Mouse (Mus musculus) hindlimb bud, embryonic 11.5 days (tissue): ENCODE measurements around the gene Rrp7a.
A peak's percentile ranks its signal among the peaks of the same experiment; 100 is the strongest.
"Not testable (repeated sequence)": the region's sequence is repeated elsewhere in the genome, so short reads cannot be mapped to it uniquely, and the experiment has no call there.

Source experiments
- DNase-seq: peaks from one replicate; pipeline ENCODE4 v3.0.0-alpha.2; 2012; ENCODE audit warnings: low read depth, low spot score; ENCODE audit errors: extremely low spot score

Gene Rrp7a

DNA sequence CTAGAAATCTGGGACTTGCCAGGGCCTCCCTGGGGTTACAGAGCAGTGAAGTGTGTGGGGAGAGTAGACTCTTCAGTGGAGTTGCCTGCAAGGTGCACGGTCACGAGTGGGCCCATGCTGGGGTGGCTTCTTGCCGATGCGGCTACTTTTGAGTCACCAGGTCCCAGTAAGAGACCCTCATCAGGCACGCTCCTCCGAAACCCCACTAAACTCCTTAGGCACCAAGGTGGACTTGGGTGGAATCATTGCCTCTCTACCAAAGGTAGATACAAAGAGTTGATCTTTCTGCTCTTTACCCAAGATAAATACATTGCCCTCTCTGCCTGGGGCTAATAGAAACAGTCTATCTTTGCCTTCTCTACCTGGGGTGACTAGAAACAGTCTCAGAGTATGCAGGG is 35.1 kb upstream of the Rrp7a start:
- DNase-seq = no peak

DNA sequence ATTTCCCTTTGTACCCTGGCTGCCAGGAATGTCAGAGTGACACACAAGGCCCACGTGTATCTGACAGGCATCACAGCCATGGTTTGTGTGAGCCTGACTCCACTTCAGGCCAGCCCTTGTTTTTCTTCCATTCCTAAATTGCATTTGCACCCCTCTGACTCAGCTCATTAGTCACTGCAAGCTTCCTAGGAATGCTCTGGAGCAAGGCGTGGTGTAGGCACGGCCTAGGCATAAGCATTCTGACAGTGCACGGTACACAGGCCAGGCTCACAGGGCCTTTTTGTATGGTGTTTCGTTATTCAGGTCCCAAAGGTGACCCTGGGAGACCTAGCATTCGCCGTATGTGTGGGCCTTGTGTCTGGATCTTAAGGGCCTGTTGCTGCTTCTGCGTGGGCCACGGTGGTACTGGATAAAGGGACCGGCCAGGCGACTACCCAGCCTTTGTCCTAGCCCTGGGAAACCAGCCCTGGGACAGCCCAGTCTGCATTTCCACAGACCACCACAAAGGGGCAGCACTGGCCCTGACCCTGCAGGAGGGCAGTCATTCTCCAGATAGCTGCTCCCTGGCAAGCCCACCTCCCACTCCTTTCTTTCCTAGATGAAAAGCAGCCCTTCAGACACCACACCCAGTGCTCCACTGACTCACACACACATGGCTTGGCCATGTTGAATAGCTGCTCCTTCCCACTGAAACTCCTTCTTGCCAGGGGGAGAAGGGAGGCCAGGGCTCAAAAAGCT is 34.5 kb upstream of the Rrp7a start:
- DNase-seq = no peak

DNA sequence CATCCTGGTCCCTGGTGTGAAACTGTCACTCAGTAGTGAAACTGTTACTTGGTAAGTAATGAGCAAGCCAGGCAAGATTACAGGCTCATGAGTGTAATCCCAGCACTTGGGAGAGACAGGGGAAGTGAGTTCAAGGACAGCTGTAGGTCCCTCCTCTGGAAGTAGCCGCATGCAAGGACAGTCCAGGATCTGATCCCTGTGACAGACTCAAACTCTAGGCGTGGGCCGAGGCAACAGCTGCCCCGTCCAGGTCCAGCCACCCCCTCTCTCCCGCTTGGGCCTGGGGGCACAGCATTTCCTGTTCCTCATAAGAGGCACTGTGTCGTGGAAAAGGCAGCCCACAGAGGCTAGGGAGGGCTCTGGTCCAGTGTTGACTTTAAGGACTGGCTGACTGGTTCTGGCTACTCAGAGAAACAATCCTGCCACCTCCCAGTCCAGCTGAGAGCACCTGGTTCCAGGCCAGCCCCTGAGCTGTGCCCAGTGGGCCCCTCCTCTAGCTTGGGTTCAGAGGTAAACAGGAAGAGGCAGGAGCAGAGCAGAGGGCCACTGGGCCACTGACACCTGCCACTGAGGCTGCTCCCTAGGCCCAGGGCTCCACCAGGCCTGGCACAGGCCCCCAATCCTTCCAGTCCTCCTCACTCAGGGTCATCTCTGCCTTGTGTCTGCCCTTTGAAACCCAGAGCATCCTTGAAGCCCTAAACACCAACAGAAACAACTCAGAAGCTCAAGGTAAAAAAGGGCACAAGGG is 33.2 kb upstream of the Rrp7a start:
- DNase-seq = no peak

DNA sequence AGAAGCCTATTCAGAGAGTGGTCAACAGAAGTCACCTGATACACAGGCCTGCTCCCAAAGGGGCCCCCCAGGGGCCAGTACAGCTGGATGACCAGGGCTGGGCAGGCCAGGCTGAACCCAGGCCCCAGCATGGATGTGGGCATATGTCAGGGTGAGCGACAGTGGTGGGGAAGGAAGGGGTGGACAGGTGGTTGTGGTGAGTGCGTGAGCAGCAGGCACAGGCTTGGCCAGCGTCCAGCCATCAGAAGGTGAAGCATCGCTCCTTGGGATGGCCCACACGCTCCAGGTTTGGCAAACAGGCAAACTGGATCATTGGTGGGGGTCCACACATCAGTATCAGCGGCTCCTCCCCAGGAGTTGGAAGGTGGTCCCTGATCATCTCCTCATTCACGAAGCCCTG is 31.7 kb upstream of the Rrp7a start:
- DNase-seq = no peak

DNA sequence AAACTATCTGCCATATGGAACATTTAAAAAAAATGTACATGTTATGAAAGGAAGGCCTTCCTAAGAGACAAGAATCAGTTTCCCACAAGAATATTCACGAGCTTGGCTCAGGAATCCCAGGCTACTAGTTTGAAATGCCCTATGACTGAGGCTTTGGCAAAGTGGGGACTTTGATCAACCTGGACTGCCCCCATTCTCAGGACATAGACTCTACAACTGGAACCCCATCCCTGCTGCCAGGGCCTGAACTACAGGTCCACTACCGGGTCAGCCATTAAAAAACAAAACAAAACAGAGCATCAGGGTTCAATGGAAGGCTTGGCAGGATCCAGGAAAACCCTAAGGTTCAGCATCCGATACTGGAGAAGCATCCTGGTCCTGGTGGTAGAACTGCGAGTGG is 28.1 kb upstream of the Rrp7a start:
- DNase-seq = no peak

DNA sequence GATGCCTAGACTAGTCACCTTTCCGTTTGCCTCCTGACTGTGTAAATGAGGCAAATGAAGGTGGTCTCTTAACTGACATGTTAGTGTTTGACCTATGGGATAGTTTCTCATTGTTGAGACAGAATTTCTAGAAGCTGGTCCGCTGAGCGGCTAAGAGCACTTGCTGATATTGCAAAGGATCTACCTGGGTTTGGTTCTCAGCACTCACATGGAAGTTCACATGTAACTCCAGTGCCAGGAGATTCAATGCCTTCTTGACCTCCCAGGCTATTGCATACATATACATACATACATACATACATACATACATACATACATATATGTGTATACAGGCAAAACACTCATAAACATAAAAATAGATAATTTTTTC is 27.5 kb upstream of the Rrp7a start:
- DNase-seq = no peak

DNA sequence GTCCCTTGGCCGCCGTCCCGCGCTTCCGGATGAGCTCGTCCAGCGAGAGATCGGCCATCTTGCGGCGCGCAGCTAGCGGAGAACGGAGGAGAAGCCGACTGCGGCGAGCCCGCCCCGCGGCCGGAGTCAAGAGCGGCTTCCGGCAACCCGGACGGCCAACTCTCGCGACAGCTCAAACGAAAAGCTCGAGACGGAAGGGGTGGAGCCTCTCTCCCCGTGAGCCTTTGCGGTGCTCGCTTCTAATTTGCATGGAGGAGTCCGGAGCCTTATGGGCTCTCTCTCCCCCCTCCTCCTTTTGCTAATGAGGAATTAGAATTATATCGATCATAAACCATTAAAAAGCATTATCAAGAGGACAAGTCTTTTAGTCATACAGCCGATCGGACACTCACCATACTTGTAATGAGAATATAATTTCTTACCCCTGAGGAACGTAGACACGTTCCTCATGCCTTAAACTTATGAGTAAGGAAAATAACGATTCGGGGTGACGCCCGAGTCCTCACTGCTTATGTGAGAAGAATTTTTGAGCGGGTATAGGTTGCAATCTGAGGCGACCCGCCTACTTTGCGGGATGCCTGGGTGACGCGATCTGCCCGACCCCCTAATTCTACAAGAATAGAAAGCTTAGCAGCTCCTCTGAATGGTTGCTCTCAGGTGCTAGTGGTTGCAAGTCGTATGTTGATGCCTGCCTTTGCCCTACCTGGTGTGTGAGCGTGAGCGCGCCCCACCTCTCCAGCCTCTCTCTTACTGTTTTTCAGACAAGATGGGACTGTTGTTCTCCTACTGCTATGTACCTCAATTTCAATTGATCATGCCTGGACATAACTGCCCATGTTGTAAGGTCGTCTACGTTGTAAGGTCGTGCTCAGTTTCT is 26.8 kb upstream of the Rrp7a start, which contains the start of gene Poldip3:
Gene Poldip3 (minus strand): TSS at position 189 of the 877 bp plus-strand sequence.
- DNase-seq = peak; percentile 100

DNA sequence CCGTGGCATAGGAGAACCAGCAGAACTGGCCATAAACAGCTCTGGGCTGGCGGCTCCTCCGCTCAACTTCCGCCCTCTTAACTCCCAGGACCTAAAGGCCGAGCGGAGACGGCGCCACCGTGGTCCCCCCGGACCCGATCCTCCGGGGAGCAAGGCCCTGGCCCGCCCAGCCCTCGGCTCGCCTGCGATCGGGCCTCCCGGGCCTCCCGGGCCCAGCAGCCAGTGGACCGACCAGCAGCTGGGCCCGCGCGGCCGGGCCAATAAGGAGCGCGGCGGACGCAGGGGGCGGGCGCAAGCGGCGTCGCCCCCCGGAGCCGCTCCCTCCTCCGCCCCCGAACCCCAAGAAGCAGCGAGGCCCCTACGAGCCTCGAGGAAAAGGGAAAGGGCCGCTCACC is 26.2 kb upstream of the Rrp7a start:
- DNase-seq = no peak

DNA sequence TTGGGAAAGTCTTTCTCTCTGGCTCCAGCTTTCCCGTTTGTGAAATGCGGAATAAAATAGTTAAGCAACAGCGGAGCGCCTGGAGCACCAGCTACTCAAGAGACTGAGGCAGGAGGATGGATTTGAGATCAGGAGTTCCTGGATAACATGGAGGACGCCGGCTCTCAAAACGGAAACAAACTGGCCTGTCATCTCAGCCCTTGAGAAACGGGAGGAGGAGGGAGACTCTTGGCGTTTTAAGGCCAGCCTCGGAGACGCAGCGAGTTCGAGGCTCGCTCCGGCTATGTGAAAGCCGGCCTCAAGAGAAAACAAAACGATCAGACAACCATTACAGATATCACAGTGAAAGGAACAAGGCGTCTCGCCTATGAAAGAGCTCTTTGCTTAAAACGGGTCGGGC is 25.8 kb upstream of the Rrp7a start:
- DNase-seq = no peak

DNA sequence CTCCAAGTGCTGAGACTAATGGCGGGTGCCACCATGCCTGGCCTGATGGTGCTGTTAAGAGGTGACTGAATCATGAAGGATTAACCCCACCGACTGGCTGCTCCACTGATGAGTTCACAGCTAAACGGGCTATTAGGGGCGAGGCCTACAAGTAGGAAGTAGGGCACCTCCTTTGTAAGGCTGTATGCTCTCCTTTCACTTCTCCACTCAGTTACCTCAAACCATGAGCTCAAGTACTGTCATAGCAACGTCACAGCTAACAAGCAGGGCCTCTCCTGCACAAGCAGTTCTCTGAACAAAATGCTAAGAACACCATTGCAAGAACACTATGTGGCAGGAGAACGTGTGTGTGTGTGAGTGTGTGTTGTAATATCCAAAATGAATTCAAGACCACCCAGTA is 22.9 kb upstream of the Rrp7a start:
- DNase-seq = no peak

DNA sequence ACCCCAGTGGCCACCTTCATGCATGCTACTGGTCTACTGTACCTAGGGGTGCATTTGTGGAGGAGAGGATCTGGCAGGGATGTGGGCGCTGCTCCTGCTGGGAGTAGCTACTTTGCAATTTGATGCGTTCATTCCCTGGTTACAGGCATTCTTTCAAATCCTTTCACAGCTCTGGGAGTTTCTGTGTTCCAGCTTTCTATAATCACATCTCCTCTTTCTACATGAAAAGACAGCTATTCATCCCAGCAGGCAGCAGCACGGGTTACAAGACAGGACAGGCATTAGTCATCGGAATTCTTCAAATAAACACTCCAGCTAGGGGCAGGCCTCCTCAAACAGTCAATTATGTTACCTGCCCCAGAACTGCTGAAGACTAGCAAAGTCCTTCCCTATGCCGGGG is 20.3 kb upstream of the Rrp7a start:
- no peak for DNase-seq

DNA sequence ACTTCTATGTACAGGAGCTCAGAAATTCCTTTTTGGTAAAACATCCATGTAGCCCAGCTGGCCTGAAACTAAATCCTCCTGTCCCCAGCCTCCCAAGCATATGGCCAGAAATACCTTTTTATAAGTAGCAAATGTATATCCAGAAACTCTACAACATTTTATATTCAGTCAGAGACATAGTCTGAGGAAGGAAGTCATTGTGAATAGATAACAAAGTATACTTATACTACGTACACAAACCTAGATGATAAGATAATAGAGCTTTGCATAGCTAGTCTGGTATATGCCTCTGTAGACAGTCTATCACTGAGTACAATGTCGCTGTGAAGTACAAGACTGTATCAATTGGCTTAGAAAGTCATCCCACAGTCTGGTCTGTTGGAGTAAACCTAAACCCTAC is 13.1 kb upstream of the Rrp7a start:
- DNase-seq = no peak

DNA sequence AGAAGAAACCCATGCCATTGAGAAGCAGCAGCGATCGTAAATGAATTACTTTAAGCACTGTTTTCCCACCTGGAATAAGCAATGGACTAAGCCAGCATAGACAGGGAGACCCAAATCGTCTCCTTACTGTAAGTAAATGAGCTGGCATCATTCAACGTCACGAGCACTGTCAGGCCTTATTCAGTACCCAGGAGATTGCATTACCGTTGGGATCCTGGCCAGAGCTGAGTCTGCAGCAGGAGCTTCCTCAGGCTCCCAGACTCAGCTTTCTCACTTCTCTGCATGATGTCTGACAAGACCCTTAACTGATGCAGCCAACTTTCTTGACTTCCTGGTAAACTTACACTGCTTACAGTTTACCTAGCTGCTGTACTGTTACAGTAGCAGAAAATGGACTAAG is 12.1 kb upstream of the Rrp7a start:
- no peak for DNase-seq

DNA sequence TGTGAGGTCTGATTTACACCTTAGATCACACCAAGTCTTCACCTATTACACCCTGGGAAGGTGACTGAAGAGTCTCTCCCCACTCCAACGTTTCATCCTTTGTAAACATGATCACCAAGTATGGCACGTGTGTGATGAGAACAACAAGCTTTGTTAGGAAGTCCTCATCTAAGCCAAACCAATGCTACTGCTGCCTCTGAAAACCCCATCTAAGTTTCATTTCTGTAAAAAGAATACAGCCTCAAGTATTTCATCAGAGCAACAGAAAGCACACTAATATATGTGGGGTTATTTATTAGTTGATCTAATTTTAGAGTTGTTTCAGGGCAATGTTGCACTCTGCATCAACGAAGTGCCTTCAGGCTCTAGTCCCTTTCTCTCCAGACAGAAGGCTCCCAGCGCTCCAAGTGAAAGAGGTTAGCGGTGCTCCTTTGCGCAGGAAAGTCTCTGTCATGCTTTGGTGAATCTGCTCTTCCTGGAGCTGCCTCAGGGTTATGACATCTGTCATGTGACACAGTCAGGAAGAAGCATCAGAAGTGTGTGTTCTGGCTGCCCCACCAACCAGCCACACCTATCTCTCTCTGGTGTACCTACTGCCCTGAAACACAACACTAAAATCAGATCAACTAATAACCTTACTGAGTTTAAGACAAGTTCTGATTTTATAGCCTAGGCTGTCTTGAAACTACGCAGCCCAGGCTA is 7.1 kb upstream of the Rrp7a start:
- DNase-seq = no peak

DNA sequence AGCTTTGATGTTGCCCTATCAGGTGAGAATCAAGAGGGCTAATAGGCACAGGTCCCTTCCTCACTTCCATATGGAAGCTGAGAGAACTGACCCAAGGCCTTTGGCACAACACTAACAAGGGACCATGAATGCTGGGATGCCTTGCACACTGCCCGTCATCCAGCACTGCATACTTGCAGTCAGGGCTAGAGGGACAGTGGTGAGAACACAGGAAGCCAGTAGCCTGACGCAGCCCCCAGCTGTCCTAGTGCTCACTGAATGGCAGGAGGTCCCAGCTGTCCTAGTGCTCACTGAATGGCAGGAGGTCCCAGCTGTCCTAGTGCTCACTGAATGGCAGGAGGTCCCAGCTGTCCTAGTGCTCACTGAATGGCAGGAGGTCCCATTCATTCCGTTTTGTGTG is 4.4 kb upstream of the Rrp7a start:
- DNase-seq = not testable (repeated sequence)

DNA sequence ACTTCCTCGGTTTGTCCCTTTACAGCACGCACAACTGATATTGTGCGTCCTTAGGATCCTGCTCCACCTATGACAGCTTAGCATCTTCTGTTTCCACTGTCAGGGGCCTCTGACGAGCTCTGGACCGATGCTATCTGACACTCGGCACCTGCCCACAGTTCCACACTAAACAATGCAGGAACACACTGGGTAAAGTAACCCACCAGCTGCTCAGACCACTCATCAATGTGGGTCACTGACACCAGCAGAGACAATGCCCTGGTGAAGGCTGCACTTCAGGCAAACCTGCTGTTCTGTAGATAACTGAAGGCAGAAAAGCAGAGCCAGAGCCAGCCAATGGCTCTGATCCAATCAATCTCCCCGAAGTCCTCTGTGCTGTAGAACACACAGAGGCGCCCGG is 4.0 kb upstream of the Rrp7a start:
- DNase-seq = no peak

DNA sequence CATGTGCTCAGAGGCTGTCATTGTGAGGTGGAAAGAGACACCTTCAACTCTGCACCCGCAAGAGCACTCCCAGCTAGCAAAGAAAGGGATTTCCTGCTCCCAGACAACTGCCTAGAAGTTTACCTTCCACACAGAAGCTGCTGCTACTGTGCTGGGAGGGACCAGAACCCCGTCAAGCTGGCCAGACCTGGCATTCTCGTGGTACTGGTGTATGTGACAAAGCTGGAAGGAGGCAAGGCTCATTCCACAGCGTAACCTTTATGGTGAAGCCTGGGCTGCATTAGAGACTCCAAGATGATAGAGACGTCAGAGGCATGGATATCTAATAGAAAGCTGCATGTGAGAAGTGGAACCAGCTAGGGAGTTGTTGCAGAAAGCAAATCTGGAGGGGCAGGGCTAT is 2.0 kb upstream of the Rrp7a start:
- no peak for DNase-seq

DNA sequence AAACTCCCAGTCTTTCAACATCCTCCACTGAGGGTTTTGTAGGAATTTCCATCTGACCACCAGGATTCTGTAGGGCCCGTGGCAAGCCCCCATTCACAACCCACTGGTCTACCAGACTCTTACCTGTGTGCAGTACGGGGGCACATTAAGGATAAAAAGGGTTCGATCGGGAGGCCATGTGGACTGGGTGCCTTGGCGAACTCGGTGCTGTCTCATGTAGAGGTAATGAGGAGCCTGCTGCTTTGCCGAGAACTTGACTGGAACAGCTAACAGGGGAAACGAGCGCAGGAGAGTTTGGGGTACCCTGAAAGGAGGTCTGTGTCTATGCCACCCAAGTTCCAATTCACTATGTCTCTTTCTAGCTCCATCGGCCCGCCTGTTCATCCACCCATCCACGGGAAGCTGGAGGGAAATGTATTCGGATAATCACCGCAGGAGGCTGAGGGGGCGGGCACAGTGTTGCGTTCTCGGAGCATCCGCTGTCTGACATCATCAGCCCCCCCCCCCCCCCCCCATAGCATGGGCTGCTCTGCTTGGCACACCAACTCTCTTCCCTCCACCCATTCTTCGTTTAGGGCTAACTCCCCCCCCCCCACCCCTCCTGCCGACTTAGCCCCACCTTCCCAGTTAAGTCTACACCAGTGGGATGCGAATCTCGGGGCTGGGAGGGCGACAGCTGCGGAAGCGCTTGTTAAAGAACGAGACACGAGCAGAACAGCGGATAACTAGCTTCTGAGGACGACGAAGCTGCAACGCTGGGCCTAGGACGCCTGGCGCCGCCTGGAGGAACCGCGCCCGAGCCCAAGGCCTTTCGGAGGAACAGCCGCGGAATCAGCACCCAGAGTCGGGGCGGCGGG is 664 bp downstream of the Rrp7a start:
- DNase-seq = no peak

DNA sequence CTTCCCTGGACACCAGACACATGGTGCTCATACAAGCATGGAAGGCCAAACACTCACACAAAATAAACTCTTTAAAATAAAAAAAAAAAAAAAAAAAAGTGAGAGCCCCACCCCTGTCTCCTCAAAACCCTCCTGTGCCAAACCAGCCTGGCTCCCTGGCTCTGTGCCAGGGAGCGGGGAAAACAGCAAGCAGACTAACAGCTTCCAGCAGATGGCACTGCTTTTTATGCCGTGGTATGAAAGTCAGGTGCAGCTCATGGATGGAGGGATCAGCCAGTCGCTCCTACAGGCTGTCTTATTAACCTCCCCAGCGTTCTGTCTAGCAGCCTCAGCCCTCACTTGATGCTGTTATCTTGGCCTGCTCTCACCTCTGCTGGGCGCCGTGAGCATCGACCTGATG is 4.2 kb downstream of the Rrp7a start:
- no peak for DNase-seq

DNA sequence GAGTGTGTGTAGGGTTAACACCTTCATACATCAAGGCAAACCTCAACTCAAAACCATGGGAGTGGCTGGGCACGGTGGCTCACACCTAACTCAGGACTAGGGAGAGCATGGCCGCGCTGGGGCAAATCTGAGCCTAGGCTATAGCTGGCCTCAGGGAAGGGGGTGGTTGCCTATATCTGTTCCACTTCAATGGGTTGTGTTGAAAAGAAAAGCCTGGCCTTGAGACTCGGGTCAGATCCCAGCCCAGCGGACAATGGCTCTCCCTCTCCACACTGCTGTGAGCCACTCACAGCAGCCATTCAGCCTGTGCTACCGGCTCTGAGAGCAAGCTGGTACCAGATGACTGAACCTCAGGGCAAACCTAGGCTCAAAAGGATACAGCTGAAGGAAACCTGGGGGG is 7.5 kb downstream of the Rrp7a start:
- no peak for DNase-seq
